Mouse (Mus musculus) stomach, postnatal 0 days (tissue): ENCODE results near the gene Ice1.

Experiments
- CTCF ChIP-seq: IDR thresholded peaks from 2 replicates; pipeline ENCODE4 v1.5.1; 2016; ENCODE audit warnings: antibody characterized with exemption, low read depth, mild to moderate bottlenecking, moderate library complexity
- EP300 ChIP-seq: optimal IDR thresholded peaks from 2 replicates; pipeline ENCODE3; 2016; ENCODE audit warnings: antibody characterized with exemption

DNA sequence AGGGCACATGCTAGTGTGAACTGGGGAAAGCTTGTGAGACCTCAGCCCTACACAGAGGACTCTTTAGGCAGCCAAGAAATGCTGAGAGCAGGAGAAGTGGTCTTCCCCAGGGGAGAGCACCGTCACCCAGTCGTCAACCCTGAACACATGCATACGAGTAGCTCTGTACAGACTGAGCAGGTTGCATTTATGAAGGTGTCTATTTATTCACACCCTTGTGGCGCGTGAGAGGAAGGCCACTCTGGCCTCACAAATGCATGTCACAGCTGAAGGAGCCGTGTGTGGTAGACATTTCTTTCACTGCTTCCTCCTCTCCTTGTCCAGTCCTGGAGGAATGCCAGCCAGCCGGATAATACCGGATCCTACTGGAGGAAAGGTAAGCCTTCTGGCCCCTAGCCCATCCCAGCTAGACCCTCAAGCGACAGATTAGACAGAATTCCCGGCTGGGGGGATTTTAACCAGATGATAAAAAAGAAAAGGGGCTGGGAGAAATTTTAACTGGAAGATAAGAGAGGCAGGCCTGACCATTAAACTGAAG, 8.6 kb upstream of the Ice1 start:
- TF ChIP-seq CTCF (no peak), EP300 (no peak)
